ENCODE assay signal across 12 mouse cellular contexts in genomic region chr15:79481181-79481688, GRCm38 (mm10). TPM values are rescaled to one million over a fixed set of nuclear protein-coding genes. Genes with fewer than 3 reads are reported as not detected.
DNase-seq lines count a peak whose midpoint lies in the region; ATAC-seq and TF ChIP-seq lines count a peak whose summit lies in the region.
"Had no signal": no experiment of that assay in that cellular context is flagged by ENCODE, and none has a peak within 500 bp of the region (broad histone marks: within the 10 kb centered on the region; RNA-seq: fewer than 3 reads in every experiment).

No protein-coding gene starts in this region.

- peak overlapping the region; percentile 7; the same call in 1 of the 2 replicates for H3K9ac ChIP-seq in forebrain, embryonic 12.5 days
- no peak overlapping the region for H3K9ac ChIP-seq in forebrain, embryonic 16.5 days (replicated peaks; ENCODE audit: low read depth, low read length)
- H3K9ac ChIP-seq in kidney, postnatal 0 days (ENCODE audit: low read depth, low read length): no peak overlapping the region
- H3K9ac ChIP-seq: liver, postnatal 0 days had no signal

- 11% methylated on average over 15 of the region's 15 CpGs for WGBS in forebrain, embryonic 12.5 days
- 8% methylated on average over 15 of the region's 15 CpGs for WGBS in forebrain, embryonic 16.5 days
- 8% methylated on average over 15 of the region's 15 CpGs for WGBS in kidney, postnatal 0 days

- no peak overlapping the region for H3K27ac ChIP-seq in forebrain, embryonic 12.5 days
- H3K27ac ChIP-seq in forebrain, embryonic 16.5 days (ENCODE audit: low read length): no peak overlapping the region
- no peak overlapping the region for H3K27ac ChIP-seq in kidney, postnatal 0 days

- H3K4me2 ChIP-seq in forebrain, embryonic 12.5 days: no peak overlapping the region
- no peak overlapping the region for H3K4me2 ChIP-seq in forebrain, embryonic 16.5 days (ENCODE audit: low read length)
- peak overlapping the region; percentile 34; the same call in 1 of the 2 replicates for H3K4me2 ChIP-seq in kidney, postnatal 0 days (ENCODE audit: low read length)

- H3K27me3 ChIP-seq in forebrain, embryonic 12.5 days: peaks cover 20% of the 10 kb centered on the region; the same call in 1 of the 2 replicates
- no peaks in the 10 kb centered on the region for H3K27me3 ChIP-seq in forebrain, embryonic 16.5 days (replicated peaks; ENCODE audit: control insufficient read depth, insufficient read depth, low read length)
- H3K27me3 ChIP-seq in kidney, postnatal 0 days (ENCODE audit: insufficient read depth, low read length): no peaks in the 10 kb centered on the region

- no peak for ATAC-seq in forebrain, embryonic 12.5 days (ENCODE audit: low FRiP score)
- no peak for ATAC-seq in forebrain, embryonic 16.5 days
- ATAC-seq in kidney, postnatal 0 days (replicated peaks; ENCODE audit: low FRiP score, low read depth): 0 out of 2 replicates have a peak, but pooled peaks have one; percentile 47
- ATAC-seq: liver, postnatal 0 days had no signal

- no peak for TF ChIP-seq CTCF in kidney, postnatal 0 days (IDR thresholded peaks at IDR 0.05; ENCODE audit: low read depth)

- intact Hi-C loops in left cerebral cortex, postnatal 4 days (cut with DNase I): no loop called here

- 0 out of 2 replicates have a peak, but pooled peaks cover 3% of the 10 kb centered on the region for H3K9me3 ChIP-seq in forebrain, embryonic 12.5 days
- no peaks in the 10 kb centered on the region for H3K9me3 ChIP-seq in forebrain, embryonic 16.5 days (ENCODE audit: control insufficient read depth, low read length)
- H3K9me3 ChIP-seq in kidney, postnatal 0 days (replicated peaks; ENCODE audit: low read length): no peaks in the 10 kb centered on the region

- DNase-seq in left cerebral cortex, adult 18-20 months (ENCODE audit: low spot score in 2 of 2): peak; percentile 66 to 74
- DNase-seq in left cerebral cortex, postnatal 4 days: no peak
- DNase-seq in kidney, postnatal 0 days (ENCODE audit: low spot score): no peak
- DNase-seq in right cerebral cortex, postnatal 14 days: peak; percentile 44
- DNase-seq in heart, adult 18-20 months: no peak
- no peak for DNase-seq in adrenal gland, adult 18-20 months (ENCODE audit: low spot score in 2 of 2)
- DNase-seq: adrenal gland, postnatal 36 days; cerebellum, postnatal 10 days; liver, postnatal 0 days had no signal

- H3K36me3 ChIP-seq in forebrain, embryonic 12.5 days (replicated peaks): no peaks in the 10 kb centered on the region
- no peaks in the 10 kb centered on the region for H3K36me3 ChIP-seq in forebrain, embryonic 16.5 days (ENCODE audit: control insufficient read depth, insufficient read depth)
- H3K36me3 ChIP-seq in kidney, postnatal 0 days (ENCODE audit: insufficient read depth, low read length): no peaks in the 10 kb centered on the region

- no peak overlapping the region for H3K4me3 ChIP-seq in forebrain, embryonic 12.5 days (replicated peaks)
- H3K4me3 ChIP-seq in forebrain, embryonic 16.5 days (replicated peaks; ENCODE audit: low read length): no peak overlapping the region
- no peak overlapping the region for H3K4me3 ChIP-seq in kidney, postnatal 0 days (replicated peaks; ENCODE audit: low read depth, low read length)

- H3K4me1 ChIP-seq in forebrain, embryonic 12.5 days: peaks cover 4% of the 10 kb centered on the region
- no peaks in the 10 kb centered on the region for H3K4me1 ChIP-seq in forebrain, embryonic 16.5 days (replicated peaks; ENCODE audit: control insufficient read depth, insufficient read depth, low read length)
- no peaks in the 10 kb centered on the region for H3K4me1 ChIP-seq in kidney, postnatal 0 days (replicated peaks; ENCODE audit: insufficient read depth, low read length)

RNA-seq across cellular contexts. Expression of gene Kcnj4, which starts 23.8 kb away (rescaled TPM):
- not detected in 2 replicates for polyA plus RNA-seq in forebrain, embryonic 12.5 days (2016; fragmentation: Nextera tagmentation; extraction: Ambion mirVana)
- 0.11 and 0.43 TPM in 2 replicates for polyA plus RNA-seq in forebrain, embryonic 16.5 days (2015; fragmentation: Nextera tagmentation; extraction: Ambion mirVana)
- 100 to 1,000 TPM; 184 TPM for total RNA-seq in left cerebral cortex, adult 18-20 months (2021)
- total RNA-seq in left cerebral cortex, postnatal 4 days (2021): 10 to 100 TPM; 29.9 to 39.5 TPM
- polyA plus RNA-seq in kidney, postnatal 0 days (2015; fragmentation: Nextera tagmentation; extraction: Ambion mirVana): 0.11 TPM in 1 of 2 replicates, not detected in the other
- total RNA-seq in heart, adult 18-20 months (2021): 1 to 10 TPM; 1.4 to 1.5 TPM
- total RNA-seq in adrenal gland, adult 18-20 months (2021): under 1 TPM in 1 of 2 experiments, not detected in 1; 0.42 TPM
- polyA plus RNA-seq: hindbrain, embryonic 11.5 days; liver, postnatal 0 days had no signal

RNA-seq across cellular contexts. Expression of gene Csnk1e, which starts 25.9 kb away (rescaled TPM):
- 245 and 267 TPM in 2 replicates for polyA plus RNA-seq in forebrain, embryonic 12.5 days (2016; fragmentation: Nextera tagmentation; extraction: Ambion mirVana)
- polyA plus RNA-seq in forebrain, embryonic 16.5 days (2015; fragmentation: Nextera tagmentation; extraction: Ambion mirVana): 234 and 240 TPM in 2 replicates
- total RNA-seq in left cerebral cortex, adult 18-20 months (2021): 100 to 1,000 TPM; 135 to 149 TPM
- 100 to 1,000 TPM; 285 to 296 TPM for total RNA-seq in left cerebral cortex, postnatal 4 days (2021)
- 50.9 and 53.9 TPM in 2 replicates for polyA plus RNA-seq in kidney, postnatal 0 days (2015; fragmentation: Nextera tagmentation; extraction: Ambion mirVana)
- total RNA-seq in heart, adult 18-20 months (2021): 10 to 100 TPM; 40.2 to 44.3 TPM
- total RNA-seq in adrenal gland, adult 18-20 months (2021): 10 to 100 TPM; 69.2 to 80.6 TPM

RNA-seq across cellular contexts. Expression of gene Kdelr3, which starts 35.0 kb away (rescaled TPM):
- 12.8 and 15.3 TPM in 2 replicates for polyA plus RNA-seq in forebrain, embryonic 12.5 days (2016; fragmentation: Nextera tagmentation; extraction: Ambion mirVana)
- 4.8 and 8.7 TPM in 2 replicates for polyA plus RNA-seq in forebrain, embryonic 16.5 days (2015; fragmentation: Nextera tagmentation; extraction: Ambion mirVana)
- under 1 TPM; 0.35 to 0.63 TPM for total RNA-seq in left cerebral cortex, adult 18-20 months (2021)
- under 1 TPM; 0.72 to 0.91 TPM for total RNA-seq in left cerebral cortex, postnatal 4 days (2021)
- 41.6 and 54.9 TPM in 2 replicates for polyA plus RNA-seq in kidney, postnatal 0 days (2015; fragmentation: Nextera tagmentation; extraction: Ambion mirVana)
- total RNA-seq in heart, adult 18-20 months (2021): 1 to 10 TPM; 3.3 to 4.3 TPM
- total RNA-seq in adrenal gland, adult 18-20 months (2021): 1 to 10 TPM; 1.6 to 4.0 TPM

Comparison
In these comparisons a context has a peak if more than half of its experiments do, and no peak if none do; other contexts are left out.
1. DNase-seq: peak in left cerebral cortex, adult 18-20 months (2 of 2) and right cerebral cortex, postnatal 14 days (single experiment); none in left cerebral cortex, postnatal 4 days (single experiment), kidney, postnatal 0 days (single experiment), heart, adult 18-20 months (0 of 2) and adrenal gland, adult 18-20 months (0 of 2).
2. RNA of gene Kcnj4, which starts 23.8 kb away (total RNA-seq): 184 TPM in left cerebral cortex, adult 18-20 months and 29.9 to 39.5 TPM in left cerebral cortex, postnatal 4 days; 1.4 to 1.5 TPM in heart, adult 18-20 months and 0.42 TPM in adrenal gland, adult 18-20 months; every median in the first group is over 10 times any median in the second.